Mouse (Mus musculus) forebrain, embryonic 13.5 days (tissue): ENCODE results near the gene Cyp2g1. TPM values are rescaled to one million over a fixed set of nuclear protein-coding genes. Genes with fewer than 3 reads are reported as not detected.
A peak's percentile ranks its signal among the peaks of the same experiment; 100 is the strongest.

Experiments used
- ATAC-seq: fragments of 200-750 bp; cut with Nextera tagmentation; 2 replicates; pipeline ENCODE4 v1.8.0; 2017
- H3K27ac ChIP-seq: fragments of 300-500 bp; sonication (generic); 2 replicates; pipeline ENCODE4 v1.5.1; 2015; ENCODE audit warnings: inconsistent platforms, mild to moderate bottlenecking, moderate library complexity
- H3K27me3 ChIP-seq: fragments of 300-500 bp; sonication (generic); 2 replicates; pipeline ENCODE4 v1.6.1; 2015; ENCODE audit warnings: mild to moderate bottlenecking, inconsistent platforms
- H3K36me3 ChIP-seq: fragments of 300-500 bp; sonication (generic); 2 replicates; pipeline ENCODE4 v1.6.1; 2015; ENCODE audit warnings: mild to moderate bottlenecking, inconsistent platforms; ENCODE audit not compliant: poor library complexity, severe bottlenecking
- H3K4me1 ChIP-seq: fragments of 300-500 bp; sonication (generic); 2 replicates; pipeline ENCODE4 v1.6.1; 2015; ENCODE audit warnings: inconsistent platforms
- H3K4me2 ChIP-seq: fragments of 300-500 bp; sonication (generic); 2 replicates; pipeline ENCODE4 v1.6.1; 2015; ENCODE audit warnings: inconsistent platforms, mild to moderate bottlenecking, moderate library complexity
- H3K4me3 ChIP-seq: fragments of 300-500 bp; sonication (generic); 2 replicates; pipeline ENCODE4 v1.5.1; 2015; ENCODE audit warnings: mild to moderate bottlenecking, inconsistent platforms
- H3K9ac ChIP-seq: fragments of 300-500 bp; sonication (generic); 2 replicates; pipeline ENCODE4 v1.6.1; 2015; ENCODE audit warnings: mild to moderate bottlenecking, inconsistent platforms
- H3K9me3 ChIP-seq: fragments of 300-500 bp; sonication (generic); replicated peaks from 2 replicates; pipeline ENCODE4 v1.6.1; 2016; ENCODE audit warnings: inconsistent platforms
- WGBS: fragments of 180-500 bp; shearing (Covaris S2); methylation state at CpG from one replicate; pipeline ENCODE4 v1.1.7; 2015; 5-methylcytosine and 5-hydroxymethylcytosine counted together
- polyA plus RNA-seq: library from polyadenylated mRNA; unstranded; fragments of >200 nt; fragmentation: Nextera tagmentation; extraction: Ambion mirVana; gene quantifications from 2 replicates; pipeline ENCODE4 v1.2.1, GENCODE M21; 2015

Gene Cyp2g1
- not detected in 2 replicates for polyA plus RNA-seq

DNA sequence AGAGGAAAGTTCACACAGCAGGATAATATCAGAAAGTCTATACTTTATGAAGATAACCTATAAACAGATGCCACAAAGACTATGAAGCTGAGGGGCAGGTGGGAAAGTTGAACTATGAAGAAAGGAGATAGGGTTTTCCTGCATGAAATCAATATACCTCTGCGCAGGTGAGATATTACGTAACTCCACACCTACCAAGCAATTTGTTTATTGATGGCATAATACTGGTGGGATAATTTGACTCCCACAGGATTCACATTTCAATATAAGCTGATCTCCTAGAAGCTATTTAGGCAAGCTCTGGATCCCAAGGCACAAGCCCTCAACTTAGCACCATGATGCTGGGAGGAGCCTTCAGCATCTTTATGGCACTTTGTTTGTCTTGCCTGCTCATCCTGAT is at the start of gene Cyp2g1:
Cyp2g1 (plus strand) TSS at position 301 of the 400 bp plus-strand sequence.
- H3K4me1 ChIP-seq: no peaks in the 10 kb centered on the region
- 89% methylated on average over 2 of the region's 2 CpGs for WGBS
- H3K27me3 ChIP-seq: no peaks in the 10 kb centered on the region
- H3K4me2 ChIP-seq: no peak within 1 kb of the TSS
- no peak within 1 kb of the TSS for H3K9ac ChIP-seq
- H3K9me3 ChIP-seq: no peaks in the 10 kb centered on the region
- no peak within 1 kb of the TSS for H3K4me3 ChIP-seq
- ATAC-seq: no peak
- no peaks in the 10 kb centered on the region for H3K36me3 ChIP-seq
- no peak within 1 kb of the TSS for H3K27ac ChIP-seq

DNA sequence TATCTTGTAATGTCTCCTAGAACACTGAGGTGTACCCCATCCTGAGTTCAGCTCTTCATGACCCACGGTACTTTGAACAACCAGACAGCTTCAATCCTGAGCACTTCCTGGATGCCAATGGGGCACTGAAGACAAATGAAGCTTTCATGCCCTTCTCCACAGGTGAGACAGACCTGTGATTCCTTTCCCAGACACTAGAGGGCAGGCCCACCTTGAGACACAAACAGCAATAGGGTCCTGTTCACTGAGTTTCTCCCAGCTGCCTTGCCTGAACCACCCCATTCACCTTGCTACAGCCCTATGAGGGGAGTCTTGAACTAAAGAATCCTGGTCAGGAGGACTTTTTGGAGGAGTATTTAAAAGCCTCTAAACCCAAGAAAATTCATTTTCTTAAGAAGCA is 41.6 kb upstream of the Cyp2g1 start:
- Histone ChIP-seq H3K4me3 (no peak overlapping the region), H3K4me1 (no peaks in the 10 kb centered on the region), H3K4me2 (no peak overlapping the region), H3K27ac (no peak overlapping the region), H3K27me3 (no peaks in the 10 kb centered on the region), H3K9me3 (0 out of 2 replicates have a peak, but pooled peaks cover 8% of the 10 kb centered on the region), H3K36me3 (no peaks in the 10 kb centered on the region), H3K9ac (no peak overlapping the region)
- ATAC-seq: no peak
- 73% methylated on average over 1 of the region's 1 CpGs for WGBS

DNA sequence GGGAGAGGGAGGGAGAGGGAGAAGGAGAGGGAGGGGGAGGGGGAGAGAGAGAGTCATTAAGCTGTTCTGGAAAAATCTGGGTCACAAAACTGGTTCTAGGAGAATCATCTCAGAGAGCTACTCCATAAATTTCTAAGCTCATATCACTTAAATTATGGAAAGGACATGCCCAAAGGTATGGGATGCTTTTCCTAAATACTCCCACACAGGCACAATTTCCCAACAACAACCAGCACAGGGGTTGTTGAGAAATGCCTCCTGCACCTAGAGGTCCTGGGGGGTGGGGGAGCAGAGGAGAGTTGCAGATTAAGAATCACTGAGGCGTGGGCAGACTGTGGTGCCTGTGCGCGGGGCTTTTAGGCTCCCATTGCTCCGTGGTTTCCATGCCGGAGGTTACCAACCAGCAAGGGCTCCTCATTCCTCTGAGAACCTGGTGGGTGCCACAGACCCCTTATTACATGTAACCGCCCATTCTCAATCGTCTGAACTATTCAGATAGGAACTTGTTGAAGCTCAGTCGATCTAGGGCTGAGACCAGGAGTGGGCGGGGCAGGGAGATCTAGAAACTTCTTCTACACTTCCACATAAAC is 38.7 kb upstream of the Cyp2g1 start:
- no peak overlapping the region for H3K4me3 ChIP-seq
- 0 out of 2 replicates have a peak, but pooled peaks cover 3% of the 10 kb centered on the region for H3K9me3 ChIP-seq
- 76% methylated on average over 9 of the region's 9 CpGs for WGBS
- H3K4me2 ChIP-seq: no peak overlapping the region
- H3K27me3 ChIP-seq: no peaks in the 10 kb centered on the region
- H3K4me1 ChIP-seq: no peaks in the 10 kb centered on the region
- ATAC-seq: no peak
- H3K36me3 ChIP-seq: no peaks in the 10 kb centered on the region
- no peak overlapping the region for H3K9ac ChIP-seq
- no peak overlapping the region for H3K27ac ChIP-seq

DNA sequence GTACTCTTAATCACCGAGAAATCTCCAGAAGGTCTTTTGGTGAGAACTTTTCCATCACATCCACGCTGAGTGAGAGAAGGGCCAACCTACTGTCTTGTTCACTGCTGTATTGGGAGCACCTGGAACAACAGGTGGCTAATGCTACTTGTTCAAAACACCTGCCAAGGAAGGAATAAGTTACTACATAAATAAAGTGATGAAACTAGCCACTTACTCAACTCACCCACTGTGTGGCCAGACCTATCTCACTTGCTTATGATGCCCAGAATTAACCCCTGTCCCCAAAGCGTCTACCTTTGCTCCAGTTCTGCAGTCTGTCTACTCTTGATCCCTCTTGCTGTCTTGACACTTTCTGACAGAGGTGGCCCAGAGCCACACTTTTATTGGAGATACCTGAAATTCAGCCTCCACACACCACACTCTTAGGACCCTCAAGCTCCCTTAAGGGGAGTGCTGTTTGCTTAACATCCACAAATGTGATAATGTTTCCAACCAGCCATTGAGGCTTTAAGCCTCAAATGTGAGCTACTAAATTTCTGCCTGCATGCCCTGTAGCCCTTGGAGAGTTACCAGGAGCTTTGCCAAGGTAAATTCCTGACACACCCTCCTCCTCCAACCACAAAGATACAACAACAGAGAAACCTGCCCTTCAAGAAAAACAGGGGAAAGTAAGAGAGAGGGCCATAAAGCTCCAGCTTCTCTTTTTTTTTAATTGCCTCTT is 35.7 kb upstream of the Cyp2g1 start:
- 77% methylated on average over 3 of the region's 3 CpGs for WGBS
- H3K9ac ChIP-seq: no peak overlapping the region
- H3K4me3 ChIP-seq: no peak overlapping the region
- H3K27ac ChIP-seq: no peak overlapping the region
- no peaks in the 10 kb centered on the region for H3K4me1 ChIP-seq
- H3K4me2 ChIP-seq: no peak overlapping the region
- no peak for ATAC-seq
- no peaks in the 10 kb centered on the region for H3K9me3 ChIP-seq
- H3K36me3 ChIP-seq: no peaks in the 10 kb centered on the region
- H3K27me3 ChIP-seq: no peaks in the 10 kb centered on the region

DNA sequence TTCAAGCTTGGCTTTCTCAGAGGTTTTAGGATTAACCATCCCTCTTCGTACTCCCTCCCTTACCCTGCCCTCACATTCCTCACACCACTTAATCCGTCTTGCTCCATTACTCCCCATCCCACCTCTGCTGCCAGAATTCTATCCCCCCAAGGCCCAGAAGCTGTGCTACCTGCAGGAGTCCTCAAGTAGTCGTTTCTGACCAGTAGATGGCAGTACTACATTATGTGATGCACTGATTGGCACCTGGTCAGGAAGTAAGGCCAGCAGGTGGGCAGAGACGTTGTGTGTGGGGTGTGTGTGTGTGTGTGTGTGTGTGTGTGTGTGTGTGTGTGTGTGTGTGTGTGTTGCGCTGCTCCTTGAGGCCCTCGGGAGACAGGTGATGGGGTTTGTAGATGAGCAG is 32.8 kb upstream of the Cyp2g1 start:
- no peak overlapping the region for H3K9ac ChIP-seq
- no peaks in the 10 kb centered on the region for H3K27me3 ChIP-seq
- H3K4me3 ChIP-seq: no peak overlapping the region
- no peak overlapping the region for H3K27ac ChIP-seq
- no peak for ATAC-seq
- H3K4me1 ChIP-seq: 0 out of 2 replicates have a peak, but pooled peaks cover under 1% of the 10 kb centered on the region
- H3K36me3 ChIP-seq: no peaks in the 10 kb centered on the region
- no peaks in the 10 kb centered on the region for H3K9me3 ChIP-seq
- no peak overlapping the region for H3K4me2 ChIP-seq
- WGBS: 12% methylated on average over 5 of the region's 6 CpGs

DNA sequence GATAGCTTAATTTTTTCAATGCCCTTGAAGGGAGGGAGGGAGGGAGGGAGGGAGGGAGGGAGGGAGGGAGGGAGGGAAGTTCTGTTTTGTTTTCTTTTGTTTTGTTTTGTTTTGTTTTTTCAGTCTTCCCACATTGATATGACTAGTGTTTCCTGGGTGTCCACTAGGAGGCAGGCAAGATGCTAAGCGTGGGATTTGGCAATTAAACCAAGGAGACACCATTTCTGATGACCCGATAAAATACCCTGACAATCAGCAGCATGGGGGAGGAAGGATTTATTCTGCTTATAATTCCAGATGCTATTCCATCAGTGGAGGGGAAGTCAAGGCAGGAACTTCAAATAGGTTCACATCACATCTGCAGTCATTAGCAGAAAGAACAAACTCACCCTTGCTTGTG is 30.9 kb upstream of the Cyp2g1 start:
- Histone ChIP-seq H3K9ac (no peak overlapping the region), H3K27me3 (no peaks in the 10 kb centered on the region), H3K4me3 (no peak overlapping the region), H3K27ac (no peak overlapping the region), H3K9me3 (no peaks in the 10 kb centered on the region), H3K4me2 (no peak overlapping the region), H3K4me1 (0 out of 2 replicates have a peak, but pooled peaks cover 6% of the 10 kb centered on the region), H3K36me3 (no peaks in the 10 kb centered on the region)
- WGBS: 44% methylated on average over 2 of the region's 2 CpGs
- ATAC-seq: no peak

DNA sequence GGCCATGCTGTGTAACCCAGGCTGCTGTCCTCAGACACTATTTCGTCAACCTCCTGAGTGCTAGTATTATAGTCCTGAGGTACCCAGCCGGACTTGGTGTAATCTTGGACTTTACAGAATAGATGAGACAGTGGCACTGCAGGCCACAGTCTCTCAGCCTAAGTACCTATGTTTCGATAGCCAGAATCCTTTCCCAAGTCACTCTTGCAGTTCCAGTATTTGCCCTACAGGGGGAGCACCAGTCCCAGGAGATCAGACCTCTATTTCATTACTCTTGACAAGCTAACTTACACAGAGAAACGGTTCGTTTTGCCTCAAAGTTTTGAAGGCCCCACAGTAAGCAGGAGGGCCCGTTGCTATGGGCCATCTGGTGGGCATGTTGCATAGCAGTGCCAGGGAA is 30.2 kb upstream of the Cyp2g1 start:
- no peaks in the 10 kb centered on the region for H3K36me3 ChIP-seq
- H3K4me2 ChIP-seq: no peak overlapping the region
- H3K4me3 ChIP-seq: no peak overlapping the region
- no peaks in the 10 kb centered on the region for H3K27me3 ChIP-seq
- ATAC-seq: no peak
- no peak overlapping the region for H3K27ac ChIP-seq
- H3K4me1 ChIP-seq: 0 out of 2 replicates have a peak, but pooled peaks cover 6% of the 10 kb centered on the region
- 31% methylated on average over 6 of the region's 6 CpGs for WGBS
- no peaks in the 10 kb centered on the region for H3K9me3 ChIP-seq
- H3K9ac ChIP-seq: no peak overlapping the region

DNA sequence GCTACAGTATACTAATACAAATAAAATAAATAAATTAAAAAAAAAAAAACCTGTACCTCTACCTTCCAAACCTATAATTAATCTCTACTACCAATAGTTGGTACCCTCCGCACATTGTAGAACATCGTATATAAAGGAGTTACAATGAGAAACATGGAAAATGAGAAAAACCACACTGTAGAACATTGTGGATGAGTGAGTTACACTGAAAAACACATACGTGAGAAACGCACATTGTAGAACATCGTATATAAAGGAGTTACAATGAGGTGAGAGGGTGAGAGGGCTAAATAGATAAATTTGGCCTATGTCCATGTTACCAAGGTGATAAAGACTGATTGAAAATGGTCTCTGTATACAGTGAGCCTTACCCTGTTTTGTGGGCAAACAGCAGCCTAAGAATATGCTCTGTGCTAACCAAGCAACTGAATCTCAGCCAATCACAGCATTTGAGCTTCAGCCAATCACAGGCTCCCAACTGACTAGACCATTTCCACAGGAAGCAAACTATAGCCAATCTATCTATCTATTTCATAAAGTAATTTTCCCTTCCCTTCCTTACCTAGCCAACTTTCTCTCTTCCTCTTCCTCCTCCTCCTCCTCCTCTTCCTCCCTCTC is 28.8 kb upstream of the Cyp2g1 start:
- Histone ChIP-seq H3K36me3 (no peaks in the 10 kb centered on the region), H3K27me3 (no peaks in the 10 kb centered on the region), H3K4me2 (no peak overlapping the region; the same call in 1 of the 2 replicates), H3K27ac (no peak overlapping the region), H3K4me3 (no peak overlapping the region), H3K9me3 (no peaks in the 10 kb centered on the region), H3K9ac (no peak overlapping the region), H3K4me1 (0 out of 2 replicates have a peak, but pooled peaks cover 6% of the 10 kb centered on the region)
- peak; percentile 64 for ATAC-seq
- WGBS: 71% methylated on average over 5 of the region's 5 CpGs

DNA sequence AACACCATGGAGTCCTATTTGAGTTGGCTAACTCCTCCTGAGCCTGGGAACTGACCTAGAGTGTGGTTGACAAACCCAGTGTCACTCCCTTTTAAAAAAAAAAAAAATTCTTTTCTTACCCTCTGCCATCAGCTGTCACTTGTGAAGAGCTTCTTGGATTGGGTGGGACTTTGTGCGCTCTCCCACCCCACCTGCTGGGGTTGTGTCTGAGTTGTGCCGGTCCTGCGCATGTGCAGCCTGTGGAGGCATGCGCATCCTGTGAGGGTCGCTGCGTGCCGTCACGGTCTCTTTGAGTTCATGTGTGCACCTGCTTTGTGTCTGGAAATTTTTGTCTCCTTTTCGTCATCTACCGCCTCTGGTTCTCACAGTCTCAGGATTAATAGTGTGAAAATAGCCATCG is 28.2 kb upstream of the Cyp2g1 start:
- WGBS: 1% methylated on average over 11 of the region's 11 CpGs
- peak overlapping the region; percentile 17; the same call in 1 of the 2 replicates for H3K4me3 ChIP-seq
- no peaks in the 10 kb centered on the region for H3K9me3 ChIP-seq
- 0 out of 2 replicates have a peak, but pooled peaks cover 6% of the 10 kb centered on the region for H3K4me1 ChIP-seq
- no peak overlapping the region for H3K27ac ChIP-seq
- H3K36me3 ChIP-seq: no peaks in the 10 kb centered on the region
- peak overlapping the region; percentile 43 for H3K4me2 ChIP-seq
- H3K9ac ChIP-seq: no peak overlapping the region
- H3K27me3 ChIP-seq: no peaks in the 10 kb centered on the region
- ATAC-seq: peak; percentile 80

DNA sequence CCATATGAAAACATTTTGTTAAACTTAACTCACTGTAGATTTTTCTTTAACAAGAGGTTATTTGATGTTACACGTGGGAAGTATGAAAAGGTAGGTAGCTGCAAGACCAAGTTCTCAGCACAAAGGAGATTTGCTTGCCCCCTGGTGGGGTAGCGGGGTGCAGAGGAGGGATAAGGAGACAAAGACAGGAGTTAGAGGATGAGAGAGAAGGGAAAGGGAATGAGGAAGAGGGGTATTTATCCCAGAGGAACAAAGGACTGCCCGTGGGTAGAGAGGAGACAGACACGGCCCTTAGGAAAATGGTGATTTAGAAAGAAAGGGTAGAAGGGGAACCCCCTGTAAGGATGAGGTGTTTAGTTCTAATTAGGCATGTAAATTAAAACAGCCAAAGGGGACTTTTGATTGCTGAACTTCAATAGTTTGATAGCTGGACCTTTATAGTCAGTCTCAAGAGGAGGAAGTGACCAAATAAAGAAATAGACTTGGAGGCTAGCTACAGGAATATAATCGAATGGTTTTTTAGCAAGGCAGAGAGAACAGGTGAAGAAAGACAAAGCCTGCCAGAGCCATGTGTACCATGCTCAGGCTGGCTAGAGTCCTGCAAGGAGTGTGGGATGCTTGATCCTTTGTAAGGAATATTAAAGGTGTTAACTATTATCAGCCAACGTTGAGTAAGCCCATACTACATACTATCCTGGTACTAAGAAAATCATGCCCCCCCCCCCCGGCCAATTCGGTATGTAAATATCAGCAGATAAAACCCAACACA is 27.5 kb upstream of the Cyp2g1 start:
- Histone ChIP-seq H3K27me3 (no peaks in the 10 kb centered on the region), H3K4me3 (peak overlapping the region; percentile 17; the same call in 1 of the 2 replicates), H3K4me2 (peak overlapping the region; percentile 43), H3K36me3 (no peaks in the 10 kb centered on the region), H3K27ac (no peak overlapping the region), H3K4me1 (0 out of 2 replicates have a peak, but pooled peaks cover 6% of the 10 kb centered on the region), H3K9me3 (no peaks in the 10 kb centered on the region), H3K9ac (no peak overlapping the region)
- 4% methylated on average over 8 of the region's 8 CpGs for WGBS
- no peak for ATAC-seq

DNA sequence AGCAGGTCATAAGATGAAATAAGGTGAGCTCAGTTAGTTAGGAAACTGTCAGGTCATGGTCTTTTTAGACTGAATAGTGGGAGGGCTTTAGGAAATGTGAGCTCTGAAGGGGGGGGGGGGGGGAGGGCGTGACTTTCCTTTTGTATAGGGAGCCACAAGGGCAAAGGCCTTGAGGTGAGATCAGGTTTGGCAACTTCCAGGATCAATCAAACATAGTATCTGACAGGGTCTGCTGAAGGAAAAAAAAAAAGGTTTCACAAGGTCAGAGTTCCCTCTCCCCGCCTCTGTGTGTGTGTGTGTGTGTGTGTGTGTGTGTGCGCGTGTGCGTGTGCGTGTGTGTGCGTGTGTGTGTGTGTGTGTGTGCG is 26.9 kb upstream of the Cyp2g1 start:
- no peak for ATAC-seq
- Histone ChIP-seq H3K4me3 (no peak overlapping the region), H3K27me3 (no peaks in the 10 kb centered on the region), H3K36me3 (no peaks in the 10 kb centered on the region), H3K4me1 (0 out of 2 replicates have a peak, but pooled peaks cover 6% of the 10 kb centered on the region), H3K4me2 (no peak overlapping the region), H3K27ac (no peak overlapping the region), H3K9ac (no peak overlapping the region), H3K9me3 (no peaks in the 10 kb centered on the region)
- WGBS: 29% methylated on average over 3 of the region's 8 CpGs

DNA sequence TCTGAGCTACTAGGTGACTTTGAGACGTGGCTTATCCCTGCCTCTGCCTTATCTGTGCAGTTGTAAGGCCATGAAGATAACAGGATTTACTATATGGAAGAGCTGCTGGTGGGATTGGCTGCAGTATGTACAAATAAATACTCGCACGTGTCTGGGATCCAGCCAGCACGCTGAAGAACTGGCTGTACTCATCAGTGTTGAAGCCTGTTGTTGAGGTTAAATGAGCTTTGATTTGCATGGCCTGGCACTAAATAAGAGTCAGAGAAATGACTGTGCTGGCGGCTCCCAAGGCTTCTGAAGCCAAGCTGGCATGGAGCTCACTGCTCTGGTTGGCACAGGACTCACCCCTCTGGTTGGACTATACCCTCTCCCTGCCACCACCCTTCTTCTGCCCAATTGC is 25.5 kb upstream of the Cyp2g1 start:
- no peak; the same call in 1 of the 2 replicates for ATAC-seq
- H3K4me1 ChIP-seq: 0 out of 2 replicates have a peak, but pooled peaks cover 6% of the 10 kb centered on the region
- H3K27ac ChIP-seq: no peak overlapping the region
- H3K4me3 ChIP-seq: no peak overlapping the region
- no peaks in the 10 kb centered on the region for H3K36me3 ChIP-seq
- 82% methylated on average over 5 of the region's 5 CpGs for WGBS
- H3K9ac ChIP-seq: no peak overlapping the region
- no peaks in the 10 kb centered on the region for H3K27me3 ChIP-seq
- no peak overlapping the region for H3K4me2 ChIP-seq
- H3K9me3 ChIP-seq: no peaks in the 10 kb centered on the region
